Mouse (Mus musculus) CD4-positive, CD25-positive, alpha-beta regulatory T cell, adult 2 months (primary cell): ENCODE data around the gene Umodl1.
A peak's percentile ranks its signal among the peaks of the same experiment; 100 is the strongest.

Source experiments
- DNase-seq: peaks from one replicate; pipeline ENCODE4 v3.0.0-alpha.2; 2012; ENCODE audit warnings: low read depth, low spot score

The Umodl1 gene

DNA sequence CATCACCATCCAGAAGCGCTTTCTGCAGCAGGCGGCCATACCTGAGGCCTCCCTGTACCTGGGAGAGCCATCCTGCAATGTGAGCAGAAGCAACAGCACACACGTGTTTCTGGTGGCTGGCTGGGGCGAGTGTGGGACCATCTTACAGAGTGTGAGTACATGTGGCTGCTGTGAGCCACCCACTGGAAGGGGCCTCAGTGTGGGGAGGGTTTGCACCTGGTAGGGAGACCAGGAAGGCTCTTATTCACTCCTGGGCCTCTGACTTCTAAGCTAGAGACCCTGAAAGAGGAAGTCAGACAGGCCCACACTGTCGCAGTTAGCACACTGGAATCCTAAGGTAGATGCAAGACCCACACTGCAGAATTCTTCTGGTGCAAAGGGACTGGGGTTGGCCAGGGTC lies 41.9 kb downstream of the Umodl1 start:
- DNase-seq: no peak

DNA sequence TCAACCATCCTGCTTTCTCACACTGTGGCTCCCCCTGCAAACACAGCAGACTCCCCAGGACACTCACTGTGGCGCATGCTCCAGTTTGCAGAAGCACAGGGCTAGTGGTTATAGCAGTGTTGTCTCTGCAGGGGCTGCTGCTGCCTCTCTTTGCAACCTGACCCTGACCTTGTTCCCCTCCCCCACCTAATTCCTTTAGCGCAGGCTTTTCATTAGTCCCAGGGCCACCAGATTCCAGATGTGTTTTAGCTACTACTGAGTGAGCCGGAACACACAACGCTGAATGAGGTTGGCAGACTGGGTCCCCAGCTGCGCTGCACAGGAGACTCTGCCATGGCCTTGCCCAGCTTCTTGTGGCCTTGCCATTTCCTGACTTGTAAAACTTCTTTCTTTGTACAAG lies 46.5 kb downstream of the Umodl1 start:
- DNase-seq: no peak

DNA sequence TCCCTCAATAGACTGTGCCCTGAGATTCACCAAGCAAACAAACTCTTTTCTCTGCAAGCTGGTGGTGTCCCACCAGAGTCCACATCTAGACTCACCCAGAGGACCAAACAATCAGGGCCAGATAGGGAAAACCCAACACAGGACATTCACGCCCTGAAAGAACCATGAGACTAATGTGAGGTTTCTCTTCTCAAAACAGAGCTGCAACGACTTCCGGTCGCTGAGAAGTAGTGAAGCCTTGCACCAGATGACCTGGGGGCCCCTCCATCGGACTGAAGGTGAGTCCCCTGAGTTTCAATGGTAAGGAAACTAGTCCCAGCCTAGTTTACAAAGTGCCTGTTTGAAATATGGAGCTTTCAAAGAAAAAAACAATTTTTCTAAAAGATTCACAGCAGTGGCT lies 48.2 kb downstream of the Umodl1 start:
- no peak for DNase-seq

DNA sequence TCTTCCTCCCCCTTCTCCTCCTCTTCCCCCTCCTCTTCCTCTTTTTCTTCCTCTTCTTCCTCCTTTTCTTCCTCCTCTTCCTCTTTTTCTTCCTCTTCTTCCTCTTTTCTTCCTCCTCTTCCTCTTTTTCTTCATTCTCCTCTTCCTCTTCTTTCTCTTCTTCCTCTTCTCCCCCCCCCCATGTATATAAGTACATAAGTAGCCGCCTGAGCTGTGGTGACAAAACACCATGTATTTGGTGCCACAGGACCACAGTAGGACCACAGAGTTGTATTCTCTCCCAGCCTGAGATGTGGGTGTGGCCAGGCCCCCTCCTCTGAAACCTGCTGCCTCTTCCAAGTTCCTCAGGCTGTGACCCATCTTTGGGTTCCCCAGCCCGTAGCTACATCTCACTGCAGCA lies 50.8 kb downstream of the Umodl1 start:
- DNase-seq: no peak

DNA sequence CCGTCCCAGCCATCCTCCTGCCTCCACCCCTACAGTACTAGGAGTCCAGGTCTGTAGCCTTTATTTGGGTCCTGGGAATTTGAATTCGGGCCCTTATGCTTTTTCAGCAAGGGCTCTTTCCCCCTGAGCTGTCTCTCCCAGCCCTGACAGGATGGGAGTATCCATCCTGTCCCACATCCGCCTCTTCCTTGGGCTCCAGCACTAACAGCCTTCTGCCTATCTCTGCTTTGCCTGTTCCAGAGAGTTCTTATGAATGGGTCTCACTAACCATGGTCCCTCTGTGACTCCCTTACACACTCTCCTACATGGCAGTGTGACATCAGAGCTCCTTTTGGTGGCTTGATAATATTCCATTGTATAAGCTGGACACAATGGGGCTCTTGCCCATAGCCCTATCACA lies 52.9 kb downstream of the Umodl1 start:
- no peak for DNase-seq

DNA sequence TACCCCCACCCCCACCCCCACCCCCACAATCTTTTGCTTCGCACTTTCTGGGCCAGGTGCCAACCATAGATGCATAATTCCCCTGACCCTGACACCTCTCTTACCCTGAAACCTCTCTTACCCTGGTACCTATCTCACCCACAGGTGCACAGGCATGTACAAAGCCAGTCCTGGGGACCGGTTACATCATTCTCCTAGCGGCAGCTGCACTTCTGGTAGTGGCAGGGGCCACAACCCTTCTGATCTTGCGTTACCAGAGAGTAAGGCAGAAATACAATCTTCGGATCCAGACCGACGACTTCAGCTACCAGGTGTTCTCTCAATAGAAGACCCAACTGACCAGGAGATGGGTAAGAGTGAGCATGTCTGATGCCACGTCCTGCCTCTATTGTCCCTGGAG lies 54.0 kb downstream of the Umodl1 start:
- no peak for DNase-seq

DNA sequence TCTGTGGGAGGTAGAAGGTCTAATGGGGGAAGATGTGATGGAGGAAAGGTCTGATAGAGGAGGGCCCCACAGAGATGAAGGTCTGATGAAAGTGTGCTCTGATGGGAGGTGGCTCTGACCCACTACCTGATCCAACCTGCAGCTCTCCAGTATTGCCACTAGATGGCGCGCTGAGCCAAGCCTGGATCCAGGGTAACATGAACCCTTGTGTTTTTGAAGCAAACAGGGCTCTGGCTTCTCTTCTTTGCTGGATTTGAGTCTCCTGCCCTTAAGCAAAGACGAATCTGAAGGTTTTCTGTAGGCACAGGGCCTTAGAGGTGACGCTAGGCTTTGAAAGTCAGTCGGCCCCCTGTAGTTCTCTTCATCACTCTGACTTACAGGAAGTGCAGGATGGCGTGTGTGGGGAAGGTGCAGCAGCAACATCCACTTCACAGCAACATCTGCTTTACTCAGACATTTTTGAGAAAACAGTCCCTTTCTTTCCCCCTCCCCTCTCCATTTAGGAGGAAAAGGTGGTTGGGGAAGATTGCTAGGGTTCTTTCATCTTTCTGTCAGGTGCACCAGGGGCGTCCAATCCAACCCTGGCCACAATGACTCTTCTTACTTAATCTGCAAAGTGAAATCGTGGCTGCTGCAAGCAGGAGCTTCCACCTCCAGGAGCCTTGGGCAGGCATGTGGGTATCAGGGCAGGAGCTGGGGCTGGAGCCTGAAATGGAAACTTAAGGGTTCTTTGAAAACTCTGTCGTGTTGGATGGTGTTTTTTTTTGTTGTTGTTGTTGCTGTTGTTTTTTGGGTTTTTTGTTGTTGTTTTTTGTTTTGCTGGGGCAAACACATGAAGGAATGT lies 57.3 kb downstream of the Umodl1 start:
- DNase-seq: peak; percentile 87

DNA sequence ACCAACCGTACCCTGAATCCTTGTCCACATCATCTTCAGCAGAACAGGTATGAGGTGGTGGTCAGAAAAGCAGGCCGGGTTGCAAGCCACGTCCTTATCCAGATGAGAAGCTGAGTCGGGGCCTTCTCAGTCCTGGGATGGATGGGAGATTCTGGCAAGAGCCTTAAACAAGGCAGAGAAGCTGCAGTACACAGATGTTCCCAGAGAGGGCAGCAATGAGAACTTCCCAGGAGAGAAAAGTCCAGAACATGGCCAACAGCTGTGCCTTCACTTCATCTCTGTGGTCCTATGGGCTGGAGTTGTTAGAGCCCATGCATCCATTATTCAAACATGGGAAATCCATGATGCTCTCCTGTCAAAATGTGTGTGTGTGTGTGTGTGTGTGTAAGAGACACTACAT lies 63.8 kb downstream of the Umodl1 start:
- peak; percentile 85 for DNase-seq

DNA sequence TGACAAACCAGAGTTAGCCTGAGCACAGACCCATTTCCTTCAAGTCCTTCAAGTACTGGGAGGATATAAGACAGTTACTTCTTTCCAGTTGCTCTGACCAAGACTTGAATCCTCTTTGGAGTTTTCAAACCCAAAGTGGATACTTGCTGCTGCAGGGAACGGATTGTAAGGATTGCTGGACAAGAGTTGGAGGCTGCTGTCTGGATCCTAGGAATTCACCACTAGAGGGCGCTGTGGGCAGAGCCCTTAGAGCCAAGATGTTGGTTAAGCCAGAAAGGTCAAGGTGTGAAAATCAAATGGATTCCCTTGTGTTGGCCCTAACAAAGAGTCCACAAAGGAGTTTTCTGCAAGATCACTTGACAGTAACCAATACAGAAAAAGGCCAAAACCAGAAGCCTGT lies 65.1 kb downstream of the Umodl1 start:
- DNase-seq: peak; percentile 85

DNA sequence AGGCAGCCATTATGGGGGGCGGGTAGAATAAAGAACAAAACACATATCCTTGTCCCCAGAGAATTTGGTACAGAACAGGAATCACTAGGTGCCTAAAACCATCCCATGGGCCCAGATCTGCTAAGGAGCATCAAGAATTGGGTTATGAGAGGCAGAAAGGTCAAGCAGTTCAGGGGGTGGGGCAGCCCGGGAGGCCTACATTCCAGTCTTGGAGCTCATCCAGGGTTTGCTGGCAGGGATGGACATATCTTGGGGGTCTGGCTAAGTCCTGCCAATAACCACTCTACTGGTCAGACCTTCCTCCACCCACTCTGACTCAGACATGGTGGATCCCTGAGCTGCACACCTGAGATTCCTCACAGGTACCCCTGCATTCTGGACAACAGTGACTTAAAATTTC lies 65.6 kb downstream of the Umodl1 start:
- DNase-seq: no peak

DNA sequence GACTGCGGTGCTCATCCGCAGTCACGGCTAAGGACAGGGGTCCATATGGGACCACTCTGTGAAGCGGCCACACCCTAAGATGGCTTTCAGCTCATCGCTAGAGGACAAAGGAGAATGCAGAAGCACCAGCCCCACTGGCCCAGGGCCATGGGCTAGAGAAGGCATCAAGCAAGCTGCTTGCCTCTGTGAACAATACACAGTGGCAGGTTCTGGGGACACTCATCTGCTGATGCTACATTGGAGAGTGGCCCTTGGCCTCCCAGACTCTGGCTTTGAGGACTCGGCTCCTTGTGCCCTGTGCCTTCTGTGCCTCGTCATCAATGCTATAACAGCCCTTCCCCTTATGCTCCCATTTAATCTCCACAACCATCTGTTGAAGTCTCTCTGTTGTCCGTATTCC lies 66.8 kb downstream of the Umodl1 start:
- DNase-seq: no peak

DNA sequence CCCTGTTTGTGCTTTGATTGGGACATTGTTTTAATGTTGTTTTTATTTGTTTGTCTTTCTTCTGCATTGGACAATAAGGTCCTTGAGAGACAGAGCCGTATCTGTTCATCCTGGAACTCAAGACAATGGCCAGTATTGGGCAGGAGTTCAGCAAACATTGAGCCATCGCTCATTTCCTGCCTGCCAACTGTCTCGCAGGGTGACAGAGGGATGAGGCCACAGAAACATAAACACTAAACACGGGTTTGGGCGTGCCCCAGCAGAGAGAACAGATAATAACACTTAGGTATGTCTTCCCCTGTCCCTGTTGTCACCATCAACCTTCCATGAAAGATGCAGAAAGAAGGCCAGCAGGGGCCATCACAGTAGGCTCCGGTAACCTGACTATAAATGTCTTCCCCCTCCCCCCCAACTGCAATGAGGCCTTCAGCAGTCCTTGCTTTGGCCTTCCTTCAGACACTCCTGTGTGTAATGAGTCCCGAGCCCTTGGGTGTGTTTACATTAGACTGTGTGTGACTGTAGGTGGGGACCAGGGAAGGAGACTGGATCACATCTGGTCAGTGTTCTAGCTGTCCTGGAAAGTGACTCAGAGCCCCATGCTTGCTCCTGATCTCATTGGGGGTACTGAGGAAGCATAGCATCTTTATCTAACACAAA lies 69.8 kb downstream of the Umodl1 start:
- DNase-seq: no peak

DNA sequence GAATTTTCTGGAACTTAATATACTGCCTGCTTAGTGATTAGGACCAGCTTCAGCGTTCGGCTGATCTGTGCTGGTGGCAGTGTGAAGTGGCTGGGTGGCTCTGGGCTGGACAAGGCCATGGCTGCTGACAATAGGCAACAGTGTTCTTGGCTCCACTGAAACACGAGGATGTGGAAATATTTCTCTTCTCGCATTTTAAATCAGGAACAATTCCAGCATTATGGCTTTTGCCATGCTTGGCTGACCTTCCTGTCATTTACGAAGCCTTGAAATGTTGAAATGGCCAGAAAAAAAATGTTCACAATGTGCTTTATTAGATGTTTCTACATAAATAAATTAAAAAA lies 70.3 kb downstream of the Umodl1 start:
- no peak for DNase-seq

DNA sequence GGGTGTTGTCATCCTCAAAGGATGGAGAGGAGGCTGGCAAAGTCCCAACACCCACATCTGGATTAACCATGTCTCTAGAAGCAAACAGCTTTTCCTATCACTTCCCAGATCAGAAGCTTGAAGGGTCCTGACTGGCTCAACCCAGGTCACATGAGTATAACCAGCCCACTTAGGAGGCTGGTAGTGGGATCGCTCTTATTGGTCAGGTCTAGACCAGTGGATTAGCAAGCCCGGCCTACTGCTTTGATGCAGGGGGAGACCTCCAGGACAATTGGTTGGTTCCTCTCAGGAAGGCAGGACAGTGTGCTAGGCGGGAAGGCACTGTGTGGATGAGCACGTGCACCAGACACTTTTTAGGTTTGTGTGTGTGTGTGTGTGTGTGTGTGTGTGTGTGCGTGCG lies 72.5 kb downstream of the Umodl1 start:
- no peak for DNase-seq

DNA sequence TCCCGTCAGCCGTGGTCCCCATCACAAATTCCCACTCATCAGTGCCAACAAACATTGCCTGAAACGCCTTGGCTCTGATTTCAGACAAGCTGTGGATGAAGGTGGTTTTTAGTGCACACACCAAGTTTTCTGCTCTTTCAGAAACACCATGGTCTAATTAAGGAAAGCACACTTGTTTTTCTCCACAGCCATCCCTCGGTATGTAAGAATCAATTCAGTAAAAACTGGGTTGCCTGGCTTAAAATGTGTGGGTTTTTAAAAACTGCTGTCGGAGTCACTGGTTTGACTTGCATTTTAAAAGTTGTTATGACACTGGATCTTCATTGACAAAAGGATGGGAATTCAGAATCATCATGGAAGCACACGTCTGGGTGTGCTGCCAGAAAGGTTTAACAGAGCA lies 73.3 kb downstream of the Umodl1 start:
- DNase-seq: no peak

DNA sequence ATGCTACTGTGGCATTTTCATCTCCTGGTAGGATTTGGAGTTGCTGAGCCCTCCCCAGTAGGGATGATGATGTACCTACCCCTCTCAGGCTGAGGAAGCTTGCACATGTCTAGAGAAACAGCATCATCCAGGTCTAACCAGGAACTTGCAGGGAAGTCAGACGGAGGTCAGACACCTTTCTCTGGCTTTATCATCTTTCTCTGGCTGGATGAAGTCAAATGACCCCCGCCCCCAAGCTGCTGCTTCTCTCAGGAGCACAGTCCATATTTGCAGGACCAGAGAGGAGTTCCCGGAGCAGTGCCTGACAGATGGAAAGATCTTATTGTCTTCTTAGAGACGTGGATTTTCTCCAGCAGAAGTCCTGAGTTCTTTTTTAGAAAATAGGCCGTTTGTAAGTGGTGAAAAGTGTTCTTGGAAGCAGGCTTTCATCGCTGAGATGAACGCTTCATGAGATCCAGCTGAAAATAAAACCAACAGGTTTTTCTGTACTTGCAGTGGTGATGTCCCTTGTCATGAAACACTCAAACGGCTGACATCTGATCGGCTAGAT lies 74.5 kb downstream of the Umodl1 start:
- no peak for DNase-seq

DNA sequence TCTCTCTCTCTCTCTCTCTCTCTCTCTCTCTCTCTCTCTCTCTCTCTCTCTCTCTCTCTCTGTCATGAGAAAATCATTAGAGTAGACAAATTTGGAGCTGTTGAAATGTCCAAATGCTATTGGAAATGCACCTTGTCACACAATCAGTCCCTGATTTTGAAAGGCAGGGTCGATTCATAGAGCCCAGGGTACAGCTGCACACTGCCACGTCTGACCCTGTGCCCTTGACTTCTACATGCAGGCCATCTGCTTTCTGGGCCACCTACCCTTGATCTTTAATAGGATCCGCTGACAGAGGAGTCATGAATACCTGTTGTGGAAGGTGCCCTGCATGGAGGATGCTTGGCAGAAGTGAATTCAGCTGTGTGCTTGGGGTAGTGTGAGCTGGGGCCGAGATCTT lies 75.0 kb downstream of the Umodl1 start:
- DNase-seq: no peak

DNA sequence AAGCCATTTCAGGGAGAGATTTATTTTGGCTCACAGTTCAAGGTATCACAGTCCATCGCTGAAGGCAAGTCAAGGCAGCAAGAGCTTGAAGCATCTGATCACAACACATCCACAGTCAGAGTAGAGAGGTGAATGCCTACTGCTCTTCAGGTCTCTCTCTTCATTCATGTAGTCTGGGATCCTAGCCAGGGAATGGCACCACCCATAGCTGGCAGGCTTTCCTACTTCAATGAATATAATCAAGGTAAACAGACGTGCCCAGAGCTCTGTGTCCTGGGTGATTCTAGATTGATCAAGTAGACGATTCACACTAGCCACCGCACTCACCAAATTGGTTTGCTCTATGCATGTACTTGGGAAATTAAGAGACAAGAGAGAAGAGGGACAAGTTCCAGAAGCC lies 77.9 kb downstream of the Umodl1 start:
- DNase-seq: no peak

DNA sequence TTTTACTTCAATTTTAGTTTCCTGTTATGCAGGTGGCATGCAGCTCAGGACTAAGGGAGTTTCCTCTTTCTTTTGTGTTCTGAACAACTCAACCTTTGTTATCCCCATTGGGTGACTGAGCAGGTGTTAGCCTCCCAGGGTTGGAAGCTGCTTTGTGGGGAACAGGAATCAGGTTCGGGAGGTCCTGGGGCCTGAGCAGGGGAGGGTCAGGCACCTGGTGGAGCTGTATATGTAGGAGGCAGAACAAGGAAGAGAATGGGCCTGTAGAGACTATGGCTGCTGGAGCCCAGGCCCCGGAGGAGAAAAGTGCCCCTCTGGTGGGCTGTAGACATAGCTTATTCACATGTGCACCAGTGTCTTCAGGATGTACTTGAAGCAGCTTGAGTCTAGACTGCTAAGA lies 78.8 kb downstream of the Umodl1 start:
- peak; percentile 18 for DNase-seq

DNA sequence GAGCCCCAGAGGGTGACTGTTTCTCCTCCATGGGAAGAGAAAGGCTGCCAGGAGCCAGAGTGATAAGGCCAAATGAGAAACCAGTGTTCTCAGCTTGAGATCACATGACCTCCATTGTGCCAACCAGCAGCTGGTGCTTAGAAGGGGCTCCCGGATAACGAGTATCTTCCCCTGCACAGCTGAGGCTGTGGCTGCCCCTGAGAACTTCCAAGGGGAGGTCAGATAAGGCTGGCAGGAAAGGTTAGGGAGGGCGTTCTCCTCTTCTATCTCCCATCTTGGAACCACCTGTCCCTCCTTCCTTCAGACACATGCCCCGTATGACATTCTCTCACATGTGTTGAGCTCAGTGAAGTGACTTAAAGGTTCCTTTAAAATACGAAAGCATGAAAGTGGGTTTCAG lies 79.7 kb downstream of the Umodl1 start:
- peak; percentile 21 for DNase-seq

DNA sequence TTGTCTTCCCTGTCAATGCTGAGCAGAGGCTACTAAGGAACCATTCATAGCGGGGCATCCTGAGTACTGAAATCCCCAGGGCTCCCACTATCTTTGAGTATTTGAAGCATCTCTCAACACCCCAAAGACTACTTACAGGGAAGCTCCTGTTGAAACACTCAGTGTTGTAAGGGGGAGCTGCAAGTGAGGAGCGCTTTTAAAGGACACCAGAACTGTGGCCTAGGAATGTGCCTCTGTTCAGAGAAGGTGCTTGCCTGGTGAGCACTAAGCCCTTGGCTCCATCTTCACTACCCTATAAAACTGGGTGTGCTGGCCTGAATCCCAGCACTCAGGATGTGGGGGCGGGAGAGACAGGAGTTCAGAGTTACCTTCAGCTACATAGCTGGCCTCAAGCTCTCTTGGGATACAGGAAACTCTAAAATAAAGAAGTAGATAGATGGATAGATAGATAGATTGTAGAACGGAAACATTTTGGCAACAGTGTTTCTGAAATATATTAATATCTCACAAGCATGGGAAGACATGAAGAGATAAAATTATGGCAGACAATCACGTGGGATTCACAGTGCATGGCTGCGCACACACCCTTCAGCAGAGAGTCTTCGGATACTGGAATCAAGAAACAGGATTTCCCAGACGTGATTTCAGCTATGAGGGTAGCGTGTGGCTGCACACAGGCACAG lies 80.4 kb downstream of the Umodl1 start:
- no peak for DNase-seq

DNA sequence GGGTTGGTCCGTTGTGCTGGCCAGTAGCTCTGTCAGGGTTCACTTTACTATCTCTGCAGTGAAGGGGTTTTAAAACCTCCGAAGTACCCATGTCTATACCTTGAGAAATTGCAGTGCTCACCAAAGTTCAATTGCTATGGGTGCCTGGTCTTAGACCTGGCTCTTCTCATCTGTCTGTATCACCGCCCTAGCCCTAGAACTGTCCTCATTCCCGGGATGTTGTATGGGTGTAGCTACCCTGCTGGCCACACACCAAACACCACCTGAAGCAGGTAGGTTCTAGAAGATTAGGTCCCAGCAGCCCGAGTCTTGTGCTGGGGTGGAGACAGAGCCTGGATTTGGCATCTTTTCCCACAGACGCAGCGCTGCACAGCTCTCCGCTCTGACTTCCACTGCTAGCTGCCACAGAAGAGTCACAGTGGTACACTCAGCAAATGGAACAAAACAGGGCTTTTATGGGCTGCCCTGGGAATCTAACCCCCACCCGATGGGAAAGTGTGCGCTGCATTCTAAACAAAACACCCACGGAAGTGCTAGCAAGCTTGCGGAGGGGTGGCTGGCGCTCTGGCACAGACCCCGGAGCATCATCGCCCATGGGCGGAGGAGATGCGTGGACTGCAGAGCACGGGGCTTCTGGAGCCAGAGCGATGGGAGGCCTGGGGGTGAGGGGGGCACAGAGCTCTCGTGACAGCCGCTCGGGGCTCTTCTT lies 81.9 kb downstream of the Umodl1 start:
- no peak for DNase-seq
